Mouse (Mus musculus) urinary bladder, postnatal 14 days (tissue): ENCODE data around the gene L1cam.

Source experiments
- DNase-seq: peaks from one replicate; pipeline ENCODE4 v3.0.0; 2021; ENCODE audit warnings: low spot score

Gene L1cam

DNA sequence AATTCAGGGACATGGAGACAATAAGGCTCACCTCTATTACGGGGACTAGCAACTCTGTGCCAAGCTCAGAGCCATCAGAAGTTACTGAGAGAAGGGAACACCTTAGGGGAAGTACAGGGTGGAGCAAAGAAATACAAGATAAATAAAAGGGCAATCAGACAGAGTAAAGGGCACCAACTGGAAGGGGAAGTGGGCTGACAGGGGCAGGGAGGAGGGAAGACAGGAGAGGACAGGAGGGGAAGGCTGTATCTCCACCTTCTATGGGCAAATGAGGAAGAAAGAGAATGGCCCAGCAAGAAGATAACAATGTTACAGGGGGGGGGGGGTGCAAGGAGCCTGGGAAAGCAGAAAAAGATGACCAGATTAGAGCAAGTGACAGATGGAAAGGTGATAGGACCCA is 18.9 kb downstream of the L1cam start:
- no peak for DNase-seq

DNA sequence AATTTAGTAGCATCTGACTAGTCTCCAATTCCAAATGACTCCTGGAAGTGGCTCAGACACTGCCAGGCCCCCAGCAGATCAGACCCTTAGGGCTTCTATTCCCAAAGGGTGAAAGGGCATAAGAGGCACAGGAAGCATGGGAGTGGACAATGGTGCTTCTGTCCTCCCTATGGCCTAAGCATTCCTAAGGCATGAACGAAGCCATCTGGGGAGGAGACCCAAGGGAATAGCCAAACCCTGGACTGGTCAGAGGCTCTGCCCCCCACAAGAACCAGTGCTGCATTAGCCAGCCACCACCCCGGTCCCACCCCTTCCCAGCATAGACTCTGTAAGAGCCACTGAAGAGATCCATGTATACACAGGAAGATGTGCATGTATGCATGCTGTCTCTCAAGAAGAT is 20.0 kb downstream of the L1cam start:
- no peak for DNase-seq

DNA sequence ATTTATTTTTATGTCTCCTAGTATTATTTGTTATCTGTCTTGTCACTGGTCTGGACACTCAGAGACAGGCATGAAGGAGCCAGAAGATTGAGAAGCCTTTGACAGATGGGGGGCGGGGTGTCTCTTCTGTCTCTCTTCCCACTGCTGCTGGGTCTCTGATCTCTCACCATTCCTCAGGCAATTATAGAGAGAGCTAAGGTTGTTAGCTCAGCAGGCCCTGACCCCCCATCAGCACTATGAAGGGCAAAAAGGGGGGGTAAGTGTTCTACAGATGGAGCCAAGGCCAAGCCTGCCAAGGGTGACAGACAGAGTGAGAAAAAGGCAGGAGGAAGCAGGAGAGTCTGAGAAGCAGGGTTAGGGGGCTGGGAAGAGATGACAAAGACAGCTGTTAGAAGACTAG is 23.9 kb downstream of the L1cam start:
- DNase-seq = no peak

DNA sequence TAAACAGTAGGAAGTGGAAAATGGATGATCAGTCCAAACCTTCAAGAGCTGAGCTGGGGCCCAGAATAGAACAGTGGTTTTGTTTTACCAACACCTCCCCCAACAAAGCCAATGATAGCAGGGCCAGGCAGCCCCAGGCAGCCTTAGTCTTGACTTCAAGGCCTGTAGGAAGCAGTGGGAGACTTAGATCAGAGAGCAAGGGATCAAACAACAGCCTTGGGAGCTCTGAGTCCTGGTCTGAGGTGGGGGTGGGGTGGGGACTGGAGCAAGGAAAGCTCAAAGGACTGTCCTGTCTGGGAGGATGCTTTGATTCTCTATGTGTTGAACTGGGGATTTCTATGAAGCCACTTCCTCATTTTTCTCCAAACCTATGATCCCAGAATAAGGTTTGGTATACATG is 24.4 kb downstream of the L1cam start:
- no peak for DNase-seq

DNA sequence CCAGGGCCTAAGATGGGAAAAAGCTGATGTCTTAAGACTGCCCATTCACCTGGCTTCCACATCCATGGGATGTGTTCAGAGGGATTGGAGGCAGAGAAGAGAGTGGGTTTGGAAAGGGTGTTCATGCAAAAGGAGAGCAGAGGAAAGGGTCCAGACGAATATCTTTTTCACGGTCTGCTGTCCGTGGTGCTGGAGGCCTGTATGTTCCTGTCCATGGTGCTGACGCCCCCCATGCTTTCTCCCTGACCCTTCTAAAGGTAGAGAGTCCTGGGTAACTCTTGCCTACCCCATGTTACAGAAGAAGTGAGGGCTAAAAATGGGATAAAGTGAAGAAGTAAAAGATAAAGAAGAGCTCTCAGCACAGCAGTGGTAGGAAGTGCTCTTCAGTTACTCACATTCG is 26.6 kb downstream of the L1cam start:
- peak; percentile 4 for DNase-seq

DNA sequence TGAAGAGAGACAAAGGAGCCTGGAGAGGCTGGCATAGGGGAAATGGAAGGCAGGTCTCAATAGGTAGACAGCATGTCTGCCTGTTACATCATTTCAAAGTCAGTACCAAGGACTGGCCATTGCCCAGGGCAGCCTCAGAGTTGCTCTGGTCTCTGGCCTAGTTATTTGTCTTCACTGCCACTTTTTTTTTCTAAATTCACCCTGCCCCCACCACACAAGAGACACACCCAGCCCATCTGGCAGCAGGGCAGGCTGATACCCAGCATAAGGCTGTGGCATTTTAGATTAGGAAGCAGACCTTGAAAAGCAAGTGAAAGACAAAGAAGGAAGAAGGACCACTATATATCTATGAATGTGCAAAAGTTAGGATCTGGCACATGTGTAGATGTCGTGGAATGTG is 28.1 kb downstream of the L1cam start:
- DNase-seq = no peak

DNA sequence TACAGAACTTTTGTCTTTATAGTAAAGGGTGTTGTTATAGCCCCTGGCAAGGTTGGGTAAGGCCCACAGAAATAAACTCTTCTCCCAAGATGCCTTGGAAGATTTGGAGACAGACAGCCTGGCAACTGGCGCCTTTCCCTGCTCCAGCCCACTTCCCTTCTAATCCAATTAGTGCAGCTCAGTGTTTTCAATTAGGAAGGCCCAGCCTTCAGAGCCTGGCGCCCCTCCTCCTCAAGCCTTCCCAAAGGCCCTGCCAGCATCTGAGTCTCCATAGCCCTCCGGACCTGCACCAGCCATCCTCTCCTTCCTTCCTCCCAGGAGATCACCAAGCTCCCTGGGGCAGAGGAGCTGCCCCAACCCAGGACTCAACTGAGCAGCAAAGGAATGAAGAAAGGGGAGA is 28.6 kb downstream of the L1cam start:
- no peak for DNase-seq

DNA sequence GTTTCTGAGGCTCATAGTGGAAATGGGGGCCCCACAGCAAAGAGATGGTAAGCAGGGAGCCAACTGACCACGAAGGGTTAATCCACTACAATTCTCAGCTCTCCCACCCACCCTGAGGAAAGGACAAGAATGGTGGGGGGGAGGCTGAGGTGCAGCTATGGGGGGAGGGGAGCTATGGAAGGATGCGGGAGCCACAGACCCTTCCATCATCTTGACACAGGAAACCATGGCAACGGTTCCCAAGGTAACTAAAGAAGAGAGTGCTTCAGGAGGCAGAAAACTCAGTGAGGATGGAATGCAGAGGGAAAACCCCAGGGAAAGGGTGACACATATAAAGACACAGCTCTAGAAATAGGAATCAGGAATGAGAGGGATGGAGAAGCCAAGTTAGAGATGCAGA is 31.2 kb downstream of the L1cam start:
- DNase-seq = no peak

DNA sequence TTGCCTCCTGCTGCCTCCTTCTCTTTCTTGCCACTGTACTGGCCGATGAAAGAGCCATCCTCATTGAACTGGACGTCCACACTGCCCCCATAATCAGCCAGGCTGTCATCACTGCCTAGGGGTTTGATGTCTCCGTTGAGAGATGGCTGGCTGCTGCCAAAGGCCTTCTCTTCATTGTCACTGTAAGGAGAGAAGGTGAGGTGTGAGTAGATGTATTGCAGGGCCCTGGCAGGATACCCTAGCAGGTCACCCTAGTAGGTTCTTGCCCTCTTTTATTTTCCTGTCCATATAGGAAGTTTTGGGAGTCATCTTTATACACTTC is 40.9 kb downstream of the L1cam start:
- DNase-seq = no peak

DNA sequence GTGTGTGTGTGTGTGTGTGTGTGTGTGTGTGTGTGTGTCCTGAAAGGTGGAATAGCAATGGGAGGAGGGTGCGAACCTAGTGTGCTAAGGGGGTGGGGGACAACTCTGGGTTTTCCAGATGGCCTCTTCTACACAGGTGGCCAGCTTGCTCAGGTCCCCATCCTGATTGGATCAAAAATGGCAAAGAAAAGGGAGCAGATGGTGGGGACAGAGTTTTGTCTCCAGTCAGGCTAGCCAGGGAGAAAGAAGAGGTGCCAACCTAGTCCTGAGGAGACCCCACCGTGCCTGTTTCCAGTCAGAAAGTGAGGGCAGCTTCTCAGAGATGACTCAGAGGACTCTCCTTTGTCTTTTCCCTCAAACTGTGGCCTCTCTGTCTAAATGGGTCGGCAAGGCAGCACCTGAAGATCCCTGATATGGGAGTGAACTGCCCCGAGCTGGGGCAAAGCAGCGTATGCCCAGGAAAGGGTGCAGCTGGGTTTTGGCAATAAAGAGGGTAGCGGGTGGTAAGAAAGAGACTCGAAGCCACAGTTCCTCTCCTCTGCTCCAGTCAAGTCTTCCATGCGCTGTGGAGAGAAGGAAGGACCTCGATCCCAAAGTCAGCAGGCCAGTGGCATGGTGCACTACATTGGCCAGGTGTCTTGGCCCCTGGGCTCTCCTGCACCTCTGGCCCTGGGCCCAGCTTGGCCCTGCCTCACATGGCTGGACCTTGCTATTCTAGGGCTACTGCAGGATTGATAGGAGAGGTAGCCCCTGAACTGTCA is 41.4 kb downstream of the L1cam start:
- DNase-seq = no peak

DNA sequence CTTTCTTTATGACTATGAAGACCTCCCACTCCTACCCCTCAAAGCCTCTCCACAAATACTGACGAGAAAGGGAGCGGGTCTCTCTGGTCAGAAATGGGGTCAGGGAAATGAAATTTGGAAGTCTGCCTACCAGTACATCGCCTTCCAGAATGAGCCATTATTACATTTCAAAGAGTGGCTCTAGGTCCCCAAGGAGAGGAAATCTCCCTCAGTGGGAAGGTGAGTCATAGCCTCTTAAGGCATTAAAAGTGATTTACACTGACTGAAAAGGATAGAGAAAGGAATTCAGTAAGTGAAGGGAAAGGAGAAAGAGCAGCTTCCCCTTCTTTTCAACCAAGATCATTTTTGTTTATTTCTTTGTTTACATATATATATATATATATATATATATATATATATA is 59.2 kb downstream of the L1cam start:
- no peak for DNase-seq

DNA sequence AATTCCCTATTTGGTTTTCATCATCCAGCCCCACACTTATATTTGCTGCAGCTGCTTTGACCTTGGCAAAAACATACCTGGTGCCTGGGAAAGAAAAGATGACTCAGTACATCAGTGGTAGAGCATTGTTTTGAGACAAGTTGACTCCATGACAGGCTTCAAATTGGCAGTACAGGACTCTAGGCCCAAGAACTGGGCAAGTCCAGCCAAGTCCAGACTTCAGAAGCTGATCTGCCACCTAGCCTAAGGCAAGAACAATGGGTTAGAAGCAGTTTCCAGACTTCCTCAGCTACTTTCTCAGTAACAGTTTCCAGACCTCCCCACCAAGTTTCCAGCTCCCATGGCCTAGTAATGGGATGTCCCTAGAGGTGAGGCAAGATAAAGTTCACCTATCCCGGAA is 60.2 kb downstream of the L1cam start:
- no peak for DNase-seq

DNA sequence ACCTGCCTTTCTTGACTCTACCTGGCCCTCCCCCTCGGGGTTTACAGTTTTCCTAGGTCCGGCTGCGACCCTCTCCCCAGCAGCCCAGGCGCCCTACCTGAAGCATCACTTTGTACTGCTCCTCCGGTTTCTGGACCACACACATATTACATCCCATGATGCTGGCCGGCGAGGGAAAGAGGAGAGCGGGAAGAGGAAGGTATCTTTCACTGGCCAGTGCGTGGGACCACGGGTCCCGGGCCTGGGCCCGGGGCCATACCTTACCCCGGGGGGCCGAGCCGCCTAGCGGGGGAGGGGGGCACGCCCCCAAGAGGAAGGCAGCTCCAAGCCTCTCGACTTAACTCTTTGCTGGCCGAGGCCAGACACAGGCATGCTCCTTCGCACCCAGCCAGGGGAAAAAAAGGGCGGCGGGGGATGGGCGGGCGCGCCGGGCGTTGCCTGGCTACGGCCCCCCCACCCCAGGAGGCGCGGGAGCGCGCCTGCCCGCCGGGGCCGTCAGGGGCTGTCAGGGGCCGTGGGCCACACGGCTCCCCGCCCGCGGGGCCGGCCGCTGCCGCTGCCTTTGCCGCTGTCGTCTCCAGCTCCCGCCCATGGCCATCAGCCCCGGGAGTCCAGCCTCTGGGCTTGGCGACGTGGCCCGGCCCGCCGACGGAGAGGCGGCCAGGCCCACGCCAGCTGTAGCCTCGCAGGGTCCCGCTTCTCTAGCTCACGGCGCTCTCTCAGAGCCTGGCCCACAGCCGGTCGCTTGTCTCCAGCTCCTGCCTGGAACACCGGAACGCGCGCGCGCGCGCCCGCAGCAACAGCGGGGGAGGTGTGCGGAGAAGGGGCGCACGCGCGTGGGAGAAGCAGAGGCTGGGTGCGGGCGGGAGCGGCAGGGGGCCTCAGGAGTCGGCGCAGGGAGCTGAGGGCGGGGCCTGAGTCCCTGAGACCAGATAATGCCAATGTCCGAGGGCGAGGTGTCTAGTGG is 71.4 kb downstream of the L1cam start, which contains the start of gene Pdzd4:
Pdzd4 (minus strand) TSS at position 785 of the 967 bp plus-strand sequence.
- peak; percentile 48 for DNase-seq

DNA sequence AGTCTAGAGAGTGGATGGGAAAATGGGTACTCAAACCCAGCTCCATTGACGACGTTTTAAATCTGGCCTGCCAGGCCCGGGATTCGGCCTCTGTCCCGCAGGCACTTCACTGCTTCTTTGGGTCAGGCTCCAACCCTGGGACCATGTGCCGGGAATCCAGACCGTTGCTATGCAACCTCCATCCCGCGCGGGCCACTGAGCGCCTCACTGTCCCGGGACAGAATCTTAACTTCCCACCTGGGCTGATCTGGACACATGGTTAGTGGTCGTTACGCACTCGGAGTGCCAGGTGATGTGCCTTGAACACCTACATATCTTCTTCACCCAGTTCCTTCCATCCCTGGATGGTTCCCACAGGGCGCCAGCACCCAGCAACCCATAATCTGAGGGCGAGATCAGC is 72.2 kb downstream of the L1cam start:
- DNase-seq = no peak

DNA sequence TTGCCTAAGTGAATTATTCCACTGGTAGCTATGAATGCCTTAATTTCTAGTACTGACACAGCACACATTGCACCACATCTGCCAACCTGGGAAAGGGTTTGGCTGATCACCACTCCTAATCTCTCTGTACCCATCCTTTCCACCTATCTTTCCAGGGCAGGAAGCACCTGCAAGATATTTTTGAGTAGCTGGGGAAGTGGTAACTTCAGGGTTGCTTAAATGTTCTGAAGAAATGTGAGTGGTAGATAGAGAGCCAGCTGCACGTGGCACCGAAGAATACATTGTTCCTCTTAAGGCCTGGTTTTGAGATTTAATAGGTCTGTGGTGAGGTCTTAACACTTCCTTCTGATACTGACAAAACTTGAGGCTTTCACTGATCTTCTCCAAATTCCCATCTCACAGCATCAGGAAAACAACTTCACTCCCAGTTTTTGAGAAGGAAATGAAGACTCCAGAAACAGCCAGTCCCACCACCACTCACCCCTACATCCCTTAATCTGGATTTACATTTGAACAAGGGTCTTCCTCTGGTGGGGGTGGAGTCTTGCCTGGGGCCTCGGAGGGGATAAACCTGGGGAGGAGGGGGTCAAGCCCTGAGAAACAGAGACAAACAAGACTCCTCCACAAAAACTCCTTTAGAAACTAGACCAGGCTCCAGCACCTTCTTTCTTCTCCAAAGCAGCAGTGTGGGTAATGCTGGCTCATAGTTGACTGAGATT is 79.2 kb downstream of the L1cam start:
- DNase-seq = no peak

DNA sequence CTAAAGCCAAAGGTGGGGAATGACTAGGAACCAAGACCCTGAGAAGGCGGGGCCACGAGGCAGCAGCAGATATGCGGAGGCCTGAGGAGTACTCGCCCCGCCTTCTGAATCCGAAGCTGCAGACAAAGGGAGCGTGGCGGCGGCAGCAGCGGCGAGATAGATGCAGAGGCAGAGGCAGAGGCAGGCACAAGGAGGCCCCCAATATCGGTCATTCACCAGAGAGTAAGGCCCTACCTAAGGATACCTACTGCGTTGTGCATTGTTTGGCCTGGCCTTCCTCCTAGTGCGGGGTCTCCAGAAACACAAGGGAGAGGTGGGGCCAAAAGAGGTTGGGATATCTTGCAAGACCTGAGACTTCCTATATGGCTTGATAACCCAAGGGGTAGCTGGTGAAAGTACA is 80.8 kb downstream of the L1cam start:
- no peak for DNase-seq

DNA sequence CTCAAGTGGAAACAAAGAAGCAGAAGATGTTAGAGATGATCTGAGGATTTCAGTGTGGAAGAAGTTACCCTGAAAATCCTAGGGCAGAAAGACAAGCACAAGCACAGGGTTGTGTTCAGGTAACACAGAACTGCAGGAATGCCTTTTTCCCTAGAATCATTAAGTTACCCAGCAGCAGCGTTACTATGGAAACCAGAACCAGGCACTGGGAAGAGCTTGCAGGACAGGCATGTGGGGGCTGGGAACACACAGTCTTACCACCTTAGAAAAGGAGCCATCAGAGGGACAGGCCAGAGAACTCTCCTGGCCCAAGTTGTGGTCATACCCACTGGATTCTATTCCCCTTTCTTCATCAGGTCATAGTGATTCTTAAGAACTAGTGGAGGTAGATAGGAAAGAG is 90.1 kb downstream of the L1cam start:
- DNase-seq = no peak
